Mouse (Mus musculus) myocyte (in vitro differentiated cells): ENCODE measurements around the gene Ppm1b. TPM values are rescaled to one million over a fixed set of nuclear protein-coding genes. Genes with fewer than 3 reads are reported as not detected.

Experiments
- H3K27me3 ChIP-seq: one replicate; pipeline ENCODE4 v1.6.1; 2011; ENCODE audit not compliant: control insufficient read depth, insufficient read depth, insufficient read length
- H3K36me3 ChIP-seq: one replicate; pipeline ENCODE4 v1.6.1; 2011; ENCODE audit not compliant: control insufficient read depth, insufficient read depth
- H3K4me2 ChIP-seq: one replicate; pipeline ENCODE4 v1.6.1; 2011; ENCODE audit warnings: low read depth, control low read depth
- H3K4me3 ChIP-seq: one replicate; pipeline ENCODE4 v1.5.1; 2011; ENCODE audit warnings: mild to moderate bottlenecking, control low read depth, moderate library complexity
- H3K79me2 ChIP-seq: one replicate; pipeline ENCODE4 v1.6.1; 2011; ENCODE audit not compliant: control insufficient read depth, insufficient read depth
- H3ac ChIP-seq: one replicate; pipeline ENCODE4 v1.6.1; 2011; ENCODE audit not compliant: control insufficient read depth, insufficient read length
- CEBPB ChIP-seq: IDR thresholded peaks from 2 replicates; pipeline ENCODE4 v1.6.1; 2011; ENCODE audit warnings: mild to moderate bottlenecking, moderate library complexity; ENCODE audit not compliant: poor library complexity, insufficient read depth, severe bottlenecking
- E2F4 ChIP-seq: IDR thresholded peaks from one replicate; pipeline ENCODE4 v1.6.1; 2011; ENCODE audit warnings: mild to moderate bottlenecking, control low read depth, moderate library complexity; ENCODE audit not compliant: insufficient read depth
- MAX ChIP-seq: IDR thresholded peaks from one replicate; pipeline ENCODE4 v1.6.1; 2011; ENCODE audit warnings: low read depth, mild to moderate bottlenecking, control low read depth
- MYOD1 ChIP-seq, 3 experiments: IDR thresholded peaks; one replicate each; pipeline ENCODE4 v1.6.1; 2011; ENCODE audit warnings: control low read depth in 2 of 3, low read depth in 2 of 3, mild to moderate bottlenecking in 2 of 3, moderate library complexity in 1 of 3; ENCODE audit not compliant: insufficient read length in 2 of 3, control insufficient read depth in 1 of 3
- MYOG ChIP-seq, 3 experiments: IDR thresholded peaks; one replicate each; pipeline ENCODE4 v1.6.1; 2011; ENCODE audit warnings: control low read depth in 2 of 3, low read depth in 2 of 3, mild to moderate bottlenecking in 2 of 3; ENCODE audit not compliant: insufficient read length in 2 of 3, control insufficient read depth in 1 of 3, insufficient read depth in 1 of 3
- POLR2A ChIP-seq: IDR thresholded peaks from one replicate; pipeline ENCODE4 v1.6.1; 2011; ENCODE audit warnings: low read depth, mild to moderate bottlenecking, control low read depth, moderate library complexity; ENCODE audit not compliant: insufficient read length
- POLR2AphosphoS2 ChIP-seq: IDR thresholded peaks from one replicate; pipeline ENCODE4 v1.6.1; 2011; ENCODE audit warnings: low read depth, control low read depth; ENCODE audit not compliant: insufficient read length
- REST ChIP-seq: IDR thresholded peaks from one replicate; pipeline ENCODE4 v1.6.1; 2011; ENCODE audit warnings: mild to moderate bottlenecking, control low read depth, moderate library complexity; ENCODE audit not compliant: insufficient read depth, insufficient read length
- SRF ChIP-seq: IDR thresholded peaks from one replicate; pipeline ENCODE4 v1.6.1; 2011; ENCODE audit warnings: low read depth; ENCODE audit not compliant: control insufficient read depth, insufficient read length
- TCF12 ChIP-seq: IDR thresholded peaks from one replicate; pipeline ENCODE4 v1.6.1; 2011; ENCODE audit warnings: mild to moderate bottlenecking, control low read depth; ENCODE audit not compliant: poor library complexity, insufficient read depth, severe bottlenecking
- TCF3 ChIP-seq: IDR thresholded peaks from one replicate; pipeline ENCODE4 v1.6.1; 2011; ENCODE audit warnings: low read depth, control low read depth; ENCODE audit not compliant: insufficient read length
- USF1 ChIP-seq: IDR thresholded peaks from one replicate; pipeline ENCODE4 v1.6.1; 2011; ENCODE audit warnings: low read depth, mild to moderate bottlenecking, control low read depth, moderate library complexity
- polyA plus RNA-seq: library from polyadenylated mRNA; unstranded; fragments of >200 nt; fragmentation: generic; extraction: Trizol; gene quantifications from one replicate; pipeline ENCODE4 v1.2.1, GENCODE M21; 2012; ENCODE audit warnings: missing spikeins

Gene Ppm1b
- polyA plus RNA-seq, 1 experiment = 50.1 TPM

DNA sequence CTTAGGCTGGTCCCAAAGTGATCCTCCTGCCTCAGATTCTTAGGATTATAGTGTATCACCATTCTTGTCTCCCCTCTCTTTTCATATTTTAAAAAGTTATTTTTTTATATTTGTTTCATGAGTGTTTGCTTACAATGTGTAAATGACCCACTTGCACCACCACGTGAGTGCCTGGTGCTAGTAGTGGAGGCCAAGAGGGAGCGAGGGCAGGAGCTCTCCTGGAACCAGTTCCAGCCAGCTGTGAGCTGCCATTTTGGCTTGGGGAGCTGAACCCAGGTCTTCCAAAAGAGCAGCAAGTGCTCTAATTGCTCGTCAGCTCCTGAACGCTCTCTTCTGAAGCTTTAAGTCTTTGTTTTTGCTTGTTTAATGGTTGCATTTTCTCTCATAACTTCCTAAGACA, 3.6 kb downstream of the Ppm1b start:
- Histone ChIP-seq H3ac (no peak overlapping the region), H3K36me3 (peaks cover 3% of the 10 kb centered on the region), H3K79me2 (peaks cover 69% of the 10 kb centered on the region), H3K4me2 (peak overlapping the region; percentile 76), H3K4me3 (peak overlapping the region; percentile 61), H3K27me3 (no peaks in the 10 kb centered on the region)
- TF ChIP-seq MAX (no peak), MYOD1 (IDR thresholded peaks at IDR 0.05; ENCODE audit: control insufficient read depth in 1 of 3, insufficient read length in 2 of 3, low read depth in 2 of 3) (no peak), POLR2AphosphoS2 (no peak), CEBPB (no peak), TCF3 (no peak), SRF (no peak), POLR2A (no peak), E2F4 (no peak), USF1 (no peak), TCF12 (no peak), MYOG (IDR thresholded peaks at IDR 0.05; ENCODE audit: control insufficient read depth in 1 of 3, insufficient read depth in 1 of 3, insufficient read length in 2 of 3, low read depth in 2 of 3) (no peak), REST (no peak)

DNA sequence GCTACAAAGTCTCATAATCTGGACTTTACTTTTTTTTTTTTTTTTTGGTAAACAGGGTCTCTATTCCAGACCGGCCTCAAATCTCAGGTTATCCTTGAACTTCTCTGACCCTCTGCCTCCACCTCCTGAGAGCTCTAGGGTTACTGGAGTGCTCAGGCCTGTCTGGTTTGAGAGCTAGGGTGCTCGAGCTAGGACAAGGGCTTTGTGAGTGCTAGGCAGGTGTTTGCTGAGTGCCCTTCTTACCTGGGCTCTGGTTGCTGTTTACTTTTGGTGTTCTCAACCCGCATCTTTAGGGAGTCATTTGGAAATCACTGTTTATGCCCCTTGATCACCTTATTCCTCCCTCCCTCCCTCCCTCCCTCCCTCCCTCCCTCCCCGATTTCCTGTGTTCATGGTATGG, 5.5 kb downstream of the Ppm1b start:
- peaks cover 3% of the 10 kb centered on the region for H3K36me3 ChIP-seq
- H3K4me2 ChIP-seq = no peak overlapping the region
- no peaks in the 10 kb centered on the region for H3K27me3 ChIP-seq
- TF ChIP-seq CEBPB = no peak
- TF ChIP-seq USF1 = no peak
- no peak for TF ChIP-seq MYOD1 (IDR thresholded peaks at IDR 0.05; ENCODE audit: control insufficient read depth in 1 of 3, insufficient read length in 2 of 3, low read depth in 2 of 3)
- no peak for TF ChIP-seq MYOG (IDR thresholded peaks at IDR 0.05; ENCODE audit: control insufficient read depth in 1 of 3, insufficient read depth in 1 of 3, insufficient read length in 2 of 3, low read depth in 2 of 3)
- no peak overlapping the region for H3K4me3 ChIP-seq
- peaks cover 89% of the 10 kb centered on the region for H3K79me2 ChIP-seq
- H3ac ChIP-seq = no peak overlapping the region

DNA sequence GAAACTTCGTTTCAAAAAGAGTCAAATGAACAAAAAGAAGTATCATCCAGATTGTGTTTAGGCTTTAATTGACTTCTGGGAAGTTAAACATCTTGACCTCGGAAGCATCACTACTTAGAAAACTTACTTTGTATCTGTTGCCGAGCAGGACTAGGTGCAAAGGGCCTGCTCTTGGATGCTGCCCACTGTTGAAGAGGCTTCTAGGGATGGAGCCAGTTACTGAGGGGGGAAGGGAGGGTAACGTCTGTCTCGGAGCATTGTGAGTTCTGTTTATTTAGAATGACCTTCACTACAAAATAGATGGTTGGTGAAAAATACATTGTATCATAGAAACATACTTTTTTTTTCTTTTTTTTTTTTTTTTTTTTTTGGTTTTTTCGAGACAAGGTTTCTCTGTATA, 7.1 kb downstream of the Ppm1b start:
- H3K36me3 ChIP-seq = peaks cover 3% of the 10 kb centered on the region
- no peak overlapping the region for H3ac ChIP-seq
- H3K27me3 ChIP-seq = no peaks in the 10 kb centered on the region
- no peak overlapping the region for H3K4me3 ChIP-seq
- TF ChIP-seq SRF = no peak
- no peak for TF ChIP-seq POLR2A
- TF ChIP-seq USF1 = no peak
- TF ChIP-seq CEBPB = no peak
- no peak for TF ChIP-seq TCF3
- TF ChIP-seq TCF12 = no peak
- no peak for TF ChIP-seq POLR2AphosphoS2
- no peak for TF ChIP-seq MYOD1 (IDR thresholded peaks at IDR 0.05; ENCODE audit: control insufficient read depth in 1 of 3, insufficient read length in 2 of 3, low read depth in 2 of 3)
- TF ChIP-seq REST = no peak
- TF ChIP-seq MAX = no peak
- no peak for TF ChIP-seq E2F4
- TF ChIP-seq MYOG (IDR thresholded peaks at IDR 0.05; ENCODE audit: control insufficient read depth in 1 of 3, insufficient read depth in 1 of 3, insufficient read length in 2 of 3, low read depth in 2 of 3) = no peak
- H3K79me2 ChIP-seq = peaks cover 100% of the 10 kb centered on the region
- H3K4me2 ChIP-seq = no peak overlapping the region

DNA sequence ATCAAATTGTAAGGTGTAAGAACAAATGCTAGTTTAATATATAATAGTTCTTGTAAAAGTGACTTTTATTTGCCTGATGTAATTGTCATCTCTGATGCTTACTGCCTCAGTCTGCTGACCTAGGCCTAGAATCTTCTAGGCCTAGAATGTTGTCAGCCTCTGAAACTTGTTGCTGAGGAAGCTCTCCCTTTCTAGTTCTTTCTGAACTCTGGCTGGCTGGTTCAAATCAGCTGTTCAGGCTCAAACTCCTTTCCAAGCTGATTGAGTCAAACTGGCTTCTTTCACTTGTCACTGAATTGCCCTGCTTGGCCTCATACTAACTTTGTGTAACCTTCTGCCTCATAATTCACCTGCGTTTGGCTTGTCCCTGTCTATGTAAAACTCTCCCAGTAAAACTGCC, 9.7 kb downstream of the Ppm1b start:
- Histone ChIP-seq H3K4me3 (no peak overlapping the region), H3K27me3 (no peaks in the 10 kb centered on the region), H3ac (no peak overlapping the region), H3K36me3 (peaks cover 3% of the 10 kb centered on the region), H3K79me2 (peaks cover 100% of the 10 kb centered on the region), H3K4me2 (no peak overlapping the region)
- no peak for TF ChIP-seq TCF12
- TF ChIP-seq CEBPB = no peak
- no peak for TF ChIP-seq TCF3
- TF ChIP-seq POLR2AphosphoS2 = no peak
- TF ChIP-seq POLR2A = no peak
- no peak for TF ChIP-seq MYOG (IDR thresholded peaks at IDR 0.05; ENCODE audit: control insufficient read depth in 1 of 3, insufficient read depth in 1 of 3, insufficient read length in 2 of 3, low read depth in 2 of 3)
- TF ChIP-seq USF1 = no peak
- TF ChIP-seq MAX = no peak
- TF ChIP-seq E2F4 = no peak
- TF ChIP-seq REST = no peak
- no peak for TF ChIP-seq MYOD1 (IDR thresholded peaks at IDR 0.05; ENCODE audit: control insufficient read depth in 1 of 3, insufficient read length in 2 of 3, low read depth in 2 of 3)
- TF ChIP-seq SRF = no peak

- Histone ChIP-seq H3K4me3 (no peak overlapping the region), H3K36me3 (peaks cover 3% of the 10 kb centered on the region), H3K4me2 (no peak overlapping the region), H3K27me3 (no peaks in the 10 kb centered on the region), H3K79me2 (peaks cover 100% of the 10 kb centered on the region), H3ac (no peak overlapping the region)
- TF ChIP-seq TCF3 (no peak), POLR2A (no peak), MYOG (IDR thresholded peaks at IDR 0.05; ENCODE audit: control insufficient read depth in 1 of 3, insufficient read depth in 1 of 3, insufficient read length in 2 of 3, low read depth in 2 of 3) (no peak), POLR2AphosphoS2 (no peak)
Observed at GRCm38 (mm10) chr17:84967045-84967444, 10.5 kb downstream of the Ppm1b start.
